Mouse (Mus musculus) embryonic facial prominence, embryonic 14.5 days (tissue): ENCODE results near the gene Abhd17b. TPM values are rescaled to one million over a fixed set of nuclear protein-coding genes. Genes with fewer than 3 reads are reported as not detected.
"Not testable (repeated sequence)": the region's sequence is repeated elsewhere in the genome, so short reads cannot be mapped to it uniquely, and the experiment has no call there.

ENCODE experiments used
- ATAC-seq: fragments of 200-750 bp; cut with Nextera tagmentation; 2 replicates; pipeline ENCODE4 v1.8.0; 2017; ENCODE audit warnings: low read depth, moderate number of reproducible peaks, moderate TSS enrichment
- DNase-seq: peaks from one replicate; pipeline ENCODE4 v3.0.0-alpha.2; 2015; ENCODE audit warnings: low spot score
- H3K27ac ChIP-seq: fragments of 300-500 bp; sonication (generic); replicated peaks from 2 replicates; pipeline ENCODE4 v1.5.1; 2014; ENCODE audit warnings: low read depth, mild to moderate bottlenecking, low read length, moderate library complexity
- H3K27me3 ChIP-seq: fragments of 300-500 bp; sonication (generic); replicated peaks from 2 replicates; pipeline ENCODE4 v1.6.1; 2014; ENCODE audit warnings: low read length; ENCODE audit not compliant: control insufficient read depth, insufficient read depth
- H3K36me3 ChIP-seq: fragments of 300-500 bp; sonication (generic); 2 replicates; pipeline ENCODE4 v1.6.1; 2014; ENCODE audit warnings: low read length, mixed read lengths; ENCODE audit not compliant: control insufficient read depth, insufficient read depth
- H3K4me1 ChIP-seq: fragments of 300-500 bp; sonication (generic); 2 replicates; pipeline ENCODE4 v1.6.1; 2014; ENCODE audit warnings: antibody characterized with exemption, low read length; ENCODE audit not compliant: control insufficient read depth, insufficient read depth
- H3K4me2 ChIP-seq: fragments of 300-500 bp; sonication (generic); 2 replicates; pipeline ENCODE4 v1.6.1; 2014; ENCODE audit warnings: low read depth, mild to moderate bottlenecking, low read length, moderate library complexity, mixed read lengths
- H3K4me3 ChIP-seq: fragments of 300-500 bp; sonication (generic); 2 replicates; pipeline ENCODE4 v1.5.1; 2014; ENCODE audit warnings: low read depth, mild to moderate bottlenecking, low read length
- H3K9ac ChIP-seq: fragments of 300-500 bp; sonication (generic); 2 replicates; pipeline ENCODE4 v1.6.1; 2014; ENCODE audit warnings: low read depth, mild to moderate bottlenecking, low read length, moderate library complexity, mixed read lengths
- H3K9me3 ChIP-seq: fragments of 300-500 bp; sonication (generic); 2 replicates; pipeline ENCODE4 v1.6.1; 2016; ENCODE audit warnings: low read length; ENCODE audit not compliant: control insufficient read depth
- WGBS: fragments of 180-500 bp; shearing (Covaris S2); extraction: QIAGEN DNeasy Blood & Tissue Kit; methylation state at CpG from one replicate; pipeline ENCODE4 v1.1.7; 2014; 5-methylcytosine and 5-hydroxymethylcytosine counted together
- polyA plus RNA-seq: library from polyadenylated mRNA; unstranded; fragments of >200 nt; fragmentation: Nextera tagmentation; extraction: Ambion mirVana; gene quantifications from 2 replicates; pipeline ENCODE4 v1.2.1, GENCODE M21; 2014

Gene Abhd17b
- polyA plus RNA-seq, 1 experiment from 2014 or later: 39.3 TPM

DNA sequence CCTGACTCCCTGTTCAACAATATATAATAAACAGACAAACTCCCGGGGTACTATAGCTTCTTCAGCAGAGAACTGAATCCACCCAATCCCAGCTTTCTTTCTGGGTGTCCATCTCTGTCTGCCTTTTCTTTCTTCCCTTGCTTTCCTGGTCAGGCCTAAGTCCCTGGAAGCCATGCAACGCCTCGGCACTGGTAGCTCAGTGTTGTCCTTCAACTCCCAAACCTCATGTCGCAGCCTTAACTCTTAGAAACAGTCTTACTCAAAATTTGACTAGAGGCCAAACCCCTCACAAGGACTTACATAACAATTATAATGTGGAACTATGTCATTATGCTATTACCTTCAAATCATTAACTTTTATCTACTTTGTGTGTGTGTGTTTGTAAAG lies 28.8 kb upstream of the Abhd17b start:
- Histone ChIP-seq H3K4me3 (no peak overlapping the region), H3K4me2 (no peak overlapping the region), H3K9ac (no peak overlapping the region), H3K4me1 (no peaks in the 10 kb centered on the region), H3K27ac (no peak overlapping the region), H3K36me3 (no peaks in the 10 kb centered on the region), H3K27me3 (no peaks in the 10 kb centered on the region), H3K9me3 (no peaks in the 10 kb centered on the region)
- DNase-seq (no peak), ATAC-seq (no peak)
- WGBS: 90% methylated on average over 4 of the region's 4 CpGs

DNA sequence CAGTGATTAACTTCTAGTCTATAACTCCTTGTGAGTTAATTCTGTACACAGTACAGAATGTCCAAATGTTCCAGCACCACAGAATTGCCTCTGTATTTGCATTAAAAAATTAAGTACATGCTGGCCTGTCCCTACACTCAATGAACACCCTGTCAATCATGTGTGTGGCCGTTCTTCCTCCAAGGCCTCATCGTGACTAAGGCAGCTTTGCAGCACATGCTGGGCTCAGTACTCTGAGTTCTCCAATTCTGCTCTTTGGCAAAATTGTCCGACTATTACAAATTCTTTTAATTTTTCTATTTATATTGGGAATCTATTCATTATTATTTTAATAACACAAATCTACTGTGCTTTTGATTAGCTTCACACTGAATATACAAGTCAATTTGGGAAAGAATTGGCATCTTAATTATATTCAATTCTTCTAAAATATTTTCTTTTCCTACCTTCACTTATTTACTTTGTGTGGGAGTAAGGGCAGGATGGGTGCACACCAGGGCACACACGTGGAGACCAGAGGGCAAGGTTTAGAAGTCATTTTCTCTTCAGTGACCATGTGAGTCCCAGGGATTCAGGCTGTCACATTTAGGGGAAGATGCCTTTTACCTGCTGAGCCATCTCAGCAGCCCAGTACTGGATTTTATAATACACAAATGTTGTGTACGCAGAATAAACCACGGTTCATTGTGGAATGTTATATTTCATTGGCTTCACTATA lies 26.6 kb upstream of the Abhd17b start:
- H3K36me3 ChIP-seq: no peaks in the 10 kb centered on the region
- no peak for ATAC-seq
- H3K4me2 ChIP-seq: no peak overlapping the region
- H3K9me3 ChIP-seq: no peaks in the 10 kb centered on the region
- H3K27me3 ChIP-seq: no peaks in the 10 kb centered on the region
- no peak overlapping the region for H3K4me3 ChIP-seq
- no peak overlapping the region for H3K9ac ChIP-seq
- no peak for DNase-seq
- no peaks in the 10 kb centered on the region for H3K4me1 ChIP-seq
- 82% methylated on average over 6 of the region's 6 CpGs for WGBS
- H3K27ac ChIP-seq: no peak overlapping the region

DNA sequence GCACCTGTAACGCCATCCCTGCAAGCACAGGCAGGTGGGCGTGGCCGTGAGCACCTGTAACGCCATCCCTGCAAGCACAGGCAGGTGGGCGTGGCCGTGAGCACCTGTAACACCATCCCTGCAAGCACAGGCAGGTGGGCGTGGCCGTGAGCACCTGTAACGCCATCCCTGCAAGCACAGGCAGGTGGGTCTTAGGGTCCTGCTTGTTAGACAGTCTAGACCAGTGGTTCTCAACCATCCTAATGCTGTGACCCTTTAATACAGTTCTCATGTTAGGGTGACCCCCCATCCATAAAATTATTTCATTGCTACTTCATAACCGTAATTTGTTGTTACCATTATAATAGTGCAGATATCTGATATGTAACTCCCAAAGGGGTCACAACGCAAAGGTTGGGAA lies 24.5 kb upstream of the Abhd17b start:
- not testable (repeated sequence) for H3K4me3 ChIP-seq, H3K27me3 ChIP-seq, H3K27ac ChIP-seq, H3K36me3 ChIP-seq, DNase-seq, H3K9ac ChIP-seq, H3K4me2 ChIP-seq, H3K9me3 ChIP-seq, H3K4me1 ChIP-seq
- 59% methylated on average over 5 of the region's 11 CpGs for WGBS
- ATAC-seq: peak; percentile 77; the same call in 1 of the 2 replicates

DNA sequence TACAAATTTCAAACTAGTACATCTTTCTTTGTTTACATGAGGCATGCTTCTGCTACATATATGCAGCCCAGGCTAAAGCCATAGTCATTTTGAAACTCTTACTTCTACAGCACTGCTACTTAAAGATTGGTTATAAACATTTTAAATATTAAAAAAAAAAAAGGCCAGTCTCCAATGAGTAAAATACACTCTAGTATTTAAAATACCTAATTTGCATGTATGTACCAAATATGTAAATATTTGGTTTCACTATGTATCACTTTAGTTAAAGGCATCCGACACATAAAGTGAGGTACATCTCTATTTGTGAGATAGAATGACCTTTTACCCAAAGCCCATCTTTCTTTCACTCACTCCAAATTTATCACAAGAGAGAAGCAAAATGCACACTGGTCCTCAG lies 24.0 kb upstream of the Abhd17b start:
- H3K9ac ChIP-seq: no peak overlapping the region
- no peak overlapping the region for H3K27ac ChIP-seq
- no peaks in the 10 kb centered on the region for H3K9me3 ChIP-seq
- WGBS: 90% methylated on average over 1 of the region's 1 CpGs
- no peaks in the 10 kb centered on the region for H3K27me3 ChIP-seq
- no peak overlapping the region for H3K4me3 ChIP-seq
- DNase-seq: no peak
- H3K4me1 ChIP-seq: no peaks in the 10 kb centered on the region
- H3K36me3 ChIP-seq: no peaks in the 10 kb centered on the region
- ATAC-seq: no peak
- no peak overlapping the region for H3K4me2 ChIP-seq

DNA sequence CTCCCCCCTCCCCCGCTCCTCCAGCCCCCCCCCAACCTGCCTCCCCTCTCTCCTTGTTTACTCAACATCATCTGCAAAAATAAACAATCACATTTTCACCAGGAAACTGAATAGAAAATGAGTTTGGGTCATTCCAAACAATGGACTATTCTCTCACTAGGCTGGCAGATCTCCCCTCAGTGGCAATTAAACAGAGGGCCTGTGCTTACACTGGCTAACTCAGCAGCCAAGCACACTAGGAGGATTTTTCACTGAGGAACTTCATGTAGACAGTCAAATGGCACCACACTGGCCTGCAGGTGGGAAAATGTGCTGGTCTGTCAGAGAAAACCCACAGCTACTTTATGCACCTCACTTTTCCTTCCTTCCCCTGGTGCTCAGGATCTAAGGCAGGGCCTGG lies 23.5 kb upstream of the Abhd17b start:
- Histone ChIP-seq H3K9ac (no peak overlapping the region), H3K9me3 (no peaks in the 10 kb centered on the region), H3K4me3 (no peak overlapping the region), H3K4me1 (no peaks in the 10 kb centered on the region), H3K27me3 (no peaks in the 10 kb centered on the region), H3K27ac (no peak overlapping the region), H3K36me3 (no peaks in the 10 kb centered on the region), H3K4me2 (no peak overlapping the region)
- DNase-seq: no peak
- 43% methylated on average over 1 of the region's 1 CpGs for whole genome bisulfite sequencing
- no peak for ATAC-seq

DNA sequence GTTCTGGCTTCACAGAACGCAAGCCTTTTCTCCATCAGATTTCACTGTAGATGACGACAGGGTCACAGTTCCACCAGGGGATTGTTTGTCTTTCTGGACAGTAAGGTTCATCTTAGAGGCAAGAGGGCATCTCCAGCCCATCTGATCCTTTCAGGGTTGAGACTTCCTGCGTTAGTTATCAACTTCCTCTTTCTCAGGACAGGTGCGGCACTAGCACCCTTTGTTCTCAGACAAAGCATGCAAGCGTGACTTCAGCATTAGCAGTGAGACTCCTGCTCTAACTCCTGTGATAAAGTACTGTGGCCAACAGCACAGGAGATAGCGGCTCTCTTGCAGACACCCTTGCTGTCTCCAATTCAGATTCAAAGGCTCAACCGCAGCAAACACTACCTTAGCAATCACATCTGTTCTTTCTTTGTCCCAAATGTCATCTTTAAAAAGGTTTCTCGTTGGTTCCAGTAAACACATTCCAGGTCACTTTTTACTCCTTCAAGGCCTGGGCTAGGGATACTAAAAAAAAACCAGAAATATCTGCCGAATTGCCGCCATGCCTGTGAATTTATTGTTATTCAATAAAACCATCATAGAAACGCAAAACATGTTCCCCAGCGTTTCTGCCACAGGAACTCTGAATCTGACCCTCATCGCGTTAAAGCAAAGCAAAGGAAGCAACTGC lies 22.2 kb upstream of the Abhd17b start:
- no peaks in the 10 kb centered on the region for H3K4me1 ChIP-seq
- H3K9ac ChIP-seq: no peak overlapping the region
- 64% methylated on average over 14 of the region's 14 CpGs for WGBS
- DNase-seq (no peak), ATAC-seq (no peak)
- no peak overlapping the region for H3K4me2 ChIP-seq
- no peak overlapping the region for H3K27ac ChIP-seq
- H3K27me3 ChIP-seq: no peaks in the 10 kb centered on the region
- H3K4me3 ChIP-seq: no peak overlapping the region
- H3K36me3 ChIP-seq: no peaks in the 10 kb centered on the region
- H3K9me3 ChIP-seq: no peaks in the 10 kb centered on the region

DNA sequence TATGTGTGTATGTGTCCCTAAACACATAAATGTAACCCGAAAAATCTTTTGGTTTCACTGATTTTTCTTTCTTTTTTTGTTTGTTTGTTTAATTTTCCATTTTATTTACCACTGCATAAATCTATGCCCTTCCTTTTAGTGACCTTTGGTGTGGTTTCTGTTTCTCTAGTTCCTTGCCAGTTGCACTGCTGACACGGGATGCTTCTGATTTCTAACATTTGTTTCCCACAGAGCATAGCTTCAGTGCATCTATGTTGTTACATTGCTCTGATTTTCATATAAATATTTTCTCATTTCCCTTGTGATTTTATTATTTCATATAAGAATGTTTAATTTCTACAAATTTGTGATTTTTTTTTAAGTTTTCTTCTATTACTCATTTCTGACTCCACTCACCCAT lies 17.6 kb upstream of the Abhd17b start:
- no peaks in the 10 kb centered on the region for H3K36me3 ChIP-seq
- no peak overlapping the region for H3K4me3 ChIP-seq
- no peaks in the 10 kb centered on the region for H3K4me1 ChIP-seq
- DNase-seq (no peak), ATAC-seq (no peak)
- no peaks in the 10 kb centered on the region for H3K27me3 ChIP-seq
- H3K9me3 ChIP-seq: no peaks in the 10 kb centered on the region
- no peak overlapping the region for H3K9ac ChIP-seq
- H3K27ac ChIP-seq: no peak overlapping the region
- no peak overlapping the region for H3K4me2 ChIP-seq
- 87% methylated on average over 2 of the region's 2 CpGs for WGBS

DNA sequence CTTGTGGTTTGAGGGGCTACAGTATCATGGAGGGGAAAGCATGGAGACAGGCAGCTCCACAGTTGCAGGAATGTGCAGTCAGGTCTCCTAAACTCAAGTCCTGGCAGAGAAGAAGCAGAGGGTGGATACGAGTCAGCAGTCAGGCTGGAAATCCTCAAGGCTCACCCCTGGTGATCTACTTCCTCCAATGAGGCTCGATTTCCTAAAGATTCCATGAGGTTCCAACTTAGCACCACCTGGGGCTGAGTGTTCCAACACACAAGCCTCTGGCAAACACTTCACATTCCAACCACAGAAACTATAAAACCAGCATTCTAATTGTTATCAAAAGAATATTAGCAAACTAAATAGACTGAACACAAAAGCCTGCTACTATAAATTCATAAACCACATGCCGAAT lies 16.1 kb upstream of the Abhd17b start:
- no peaks in the 10 kb centered on the region for H3K36me3 ChIP-seq
- ATAC-seq: no peak
- H3K27me3 ChIP-seq: no peaks in the 10 kb centered on the region
- H3K27ac ChIP-seq: no peak overlapping the region
- WGBS: 67% methylated on average over 3 of the region's 3 CpGs
- no peaks in the 10 kb centered on the region for H3K4me1 ChIP-seq
- no peak overlapping the region for H3K4me2 ChIP-seq
- no peak for DNase-seq
- no peak overlapping the region for H3K4me3 ChIP-seq
- no peaks in the 10 kb centered on the region for H3K9me3 ChIP-seq
- no peak overlapping the region for H3K9ac ChIP-seq

DNA sequence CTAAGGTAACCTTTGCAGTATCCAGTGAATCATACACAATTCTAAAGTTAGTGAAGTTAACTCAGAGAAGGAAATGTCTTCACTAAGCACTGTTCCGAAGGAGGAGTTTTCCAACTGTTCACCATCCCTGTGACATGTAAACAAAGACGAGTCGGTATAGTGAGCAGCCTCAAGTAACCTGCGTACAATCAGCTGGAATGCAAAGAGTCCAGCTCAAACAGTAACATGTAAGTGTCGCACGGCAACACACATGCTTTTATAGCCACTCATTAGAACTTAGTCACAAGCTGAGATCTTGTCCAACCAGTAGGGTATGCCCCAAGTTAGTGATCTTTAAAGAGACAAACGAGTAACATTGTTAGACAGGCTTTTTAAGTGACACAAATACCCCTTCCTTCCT lies 15.3 kb upstream of the Abhd17b start:
- H3K4me1 ChIP-seq: no peaks in the 10 kb centered on the region
- no peaks in the 10 kb centered on the region for H3K27me3 ChIP-seq
- no peaks in the 10 kb centered on the region for H3K9me3 ChIP-seq
- H3K4me3 ChIP-seq: no peak overlapping the region
- 81% methylated on average over 7 of the region's 7 CpGs for WGBS
- H3K27ac ChIP-seq: no peak overlapping the region
- H3K9ac ChIP-seq: no peak overlapping the region
- no peaks in the 10 kb centered on the region for H3K36me3 ChIP-seq
- ATAC-seq (no peak), DNase-seq (no peak)
- H3K4me2 ChIP-seq: no peak overlapping the region
